In genomic region chr10:95223211-95223610, GRCm38 (mm10) we compare ENCODE assay signal across 27 mouse cellular contexts.
A peak's percentile ranks its signal among the peaks of the same experiment; 100 is the strongest.
DNase-seq lines count a peak whose midpoint lies in the region; ATAC-seq lines count a peak whose summit lies in the region.
"Had no signal": no experiment of that assay in that cellular context is flagged by ENCODE, and none has a peak within 500 bp of the region (broad histone marks: within the 10 kb centered on the region; RNA-seq: fewer than 3 reads in every experiment).

No protein-coding gene starts in this region.

- peaks cover 60% of the 10 kb centered on the region for H3K4me1 ChIP-seq in limb, embryonic 10.5 days
- no peaks in the 10 kb centered on the region for H3K4me1 ChIP-seq in hindbrain, embryonic 16.5 days (ENCODE audit: control insufficient read depth, insufficient read depth, low read depth, low read length)
- peaks cover 26% of the 10 kb centered on the region for H3K4me1 ChIP-seq in heart, embryonic 12.5 days (replicated peaks)

- H3K9me3 ChIP-seq in limb, embryonic 10.5 days (replicated peaks): no peaks in the 10 kb centered on the region
- H3K9me3 ChIP-seq in hindbrain, embryonic 16.5 days (ENCODE audit: control insufficient read depth, low read length): no peaks in the 10 kb centered on the region
- H3K9me3 ChIP-seq in heart, embryonic 12.5 days (replicated peaks): no peaks in the 10 kb centered on the region
- H3K9me3 ChIP-seq: embryonic facial prominence, embryonic 15.5 days; forebrain, embryonic 15.5 days; heart, embryonic 15.5 days; hindbrain, embryonic 13.5 days; limb, embryonic 12.5 days; midbrain, embryonic 12.5 days had no signal

- H3K36me3 ChIP-seq in limb, embryonic 10.5 days: no peaks in the 10 kb centered on the region
- no peaks in the 10 kb centered on the region for H3K36me3 ChIP-seq in hindbrain, embryonic 16.5 days (ENCODE audit: control insufficient read depth, insufficient read depth, low read length)
- no peaks in the 10 kb centered on the region for H3K36me3 ChIP-seq in heart, embryonic 12.5 days
- H3K36me3 ChIP-seq: embryonic facial prominence, embryonic 15.5 days; forebrain, embryonic 15.5 days; heart, embryonic 15.5 days; hindbrain, embryonic 13.5 days; limb, embryonic 12.5 days; midbrain, embryonic 12.5 days had no signal

- no peak for ATAC-seq in hindbrain, embryonic 16.5 days
- no peak for ATAC-seq in heart, embryonic 12.5 days (ENCODE audit: insufficient number of reproducible peaks, low FRiP score)
- ATAC-seq: forebrain, embryonic 15.5 days; inflammation-experienced regulatory T-cells, adult 6 months; liver, postnatal 0 days; lung, postnatal 0 days had no signal

- 86% methylated on average over 16 of the region's 16 CpGs for WGBS in limb, embryonic 10.5 days
- 73% methylated on average over 16 of the region's 16 CpGs for WGBS in hindbrain, embryonic 16.5 days
- WGBS in heart, embryonic 12.5 days: 70% methylated on average over 16 of the region's 16 CpGs

- H3K4me2 ChIP-seq in hindbrain, embryonic 16.5 days (ENCODE audit: low read length): no peak overlapping the region
- no peak overlapping the region for H3K4me2 ChIP-seq in heart, embryonic 12.5 days
- H3K4me2 ChIP-seq: embryonic facial prominence, embryonic 15.5 days; forebrain, embryonic 15.5 days; heart, embryonic 15.5 days; hindbrain, embryonic 13.5 days; limb, embryonic 12.5 days; liver, embryonic 11.5 days; midbrain, embryonic 12.5 days had no signal

- no peak overlapping the region for H3K4me3 ChIP-seq in limb, embryonic 10.5 days
- no peak overlapping the region for H3K4me3 ChIP-seq in hindbrain, embryonic 16.5 days (ENCODE audit: low read length)
- H3K4me3 ChIP-seq in heart, embryonic 12.5 days: no peak overlapping the region
- H3K4me3 ChIP-seq: embryonic facial prominence, embryonic 15.5 days; forebrain, embryonic 15.5 days; heart, adult 2 months; heart, embryonic 15.5 days; hindbrain, embryonic 13.5 days; layer of hippocampus, adult 2 months; limb, embryonic 12.5 days; midbrain, embryonic 12.5 days had no signal

- H3K27ac ChIP-seq in limb, embryonic 10.5 days: 0 out of 2 replicates have a peak overlapping the region, but pooled peaks have one; percentile 7
- no peak overlapping the region for H3K27ac ChIP-seq in hindbrain, embryonic 16.5 days (ENCODE audit: low read depth, low read length)
- H3K27ac ChIP-seq in heart, embryonic 12.5 days (ENCODE audit: poor library complexity, severe bottlenecking): no peak overlapping the region
- H3K27ac ChIP-seq: embryonic facial prominence, embryonic 15.5 days; forebrain, embryonic 15.5 days; heart, adult 2 months; heart, embryonic 15.5 days; hindbrain, embryonic 13.5 days; layer of hippocampus, adult 2 months; limb, embryonic 12.5 days; midbrain, embryonic 12.5 days had no signal

- DNase-seq in cerebellum, postnatal 25 days: peak; percentile 30 to 31
- DNase-seq in cerebellum, adult 11 months: no peak
- peak; percentile 55 for DNase-seq in ES-CJ7 (ENCODE audit: low read depth, low spot score)
- peak; percentile 71 for DNase-seq in ZHBTc4 (ENCODE audit: low read depth, low spot score)
- no peak for DNase-seq in limb, embryonic 10.5 days (ENCODE audit: low spot score)
- DNase-seq: adrenal gland, adult 2 months; B cell, adult 2 months; gastrocnemius, postnatal 25 days; heart, postnatal 36 days; kidney, adult 9 months; kidney, postnatal 14 days; liver, postnatal 0 days; right cerebral cortex, postnatal 25 days had no signal

- peaks cover 5% of the 10 kb centered on the region; the same call in 1 of the 2 replicates for H3K27me3 ChIP-seq in limb, embryonic 10.5 days (ENCODE audit: low read depth, poor library complexity, severe bottlenecking)
- no peaks in the 10 kb centered on the region for H3K27me3 ChIP-seq in hindbrain, embryonic 16.5 days (replicated peaks; ENCODE audit: control insufficient read depth, insufficient read depth, low read length)
- H3K27me3 ChIP-seq in heart, embryonic 12.5 days (replicated peaks): no peaks in the 10 kb centered on the region
- H3K27me3 ChIP-seq: CH12.LX; embryonic facial prominence, embryonic 15.5 days; forebrain, embryonic 15.5 days; heart, embryonic 15.5 days; hindbrain, embryonic 13.5 days; limb, embryonic 12.5 days; midbrain, embryonic 12.5 days had no signal

- no peak overlapping the region for H3K9ac ChIP-seq in hindbrain, embryonic 16.5 days (ENCODE audit: low read depth, low read length)
- H3K9ac ChIP-seq in heart, embryonic 12.5 days: no peak overlapping the region
- H3K9ac ChIP-seq: embryonic facial prominence, embryonic 15.5 days; forebrain, embryonic 15.5 days; heart, embryonic 15.5 days; hindbrain, embryonic 13.5 days; limb, embryonic 12.5 days; liver, postnatal 0 days; midbrain, embryonic 12.5 days had no signal

Comparison
In these comparisons a context has a peak if more than half of its experiments do, and no peak if none do; other contexts are left out.
1. DNase-seq: peak in cerebellum, postnatal 25 days (2 of 2), ES-CJ7 (single experiment) and ZHBTc4 (single experiment); none in cerebellum, adult 11 months (single experiment) and limb, embryonic 10.5 days (single experiment).